Mouse (Mus musculus) cerebellum, adult 8-10 months (tissue): ENCODE data around the gene Slc35d3.
A peak's percentile ranks its signal among the peaks of the same experiment; 100 is the strongest.

Experiments used
- DNase-seq: peaks from one replicate; pipeline ENCODE4 v3.0.0; 2022

Gene Slc35d3

GRCm38 (mm10) chr10:19834222-19834621, 17.0 kb downstream of the Slc35d3 start:
- no peak for DNase-seq

GRCm38 (mm10) chr10:19831072-19831849, 20.0 kb downstream of the Slc35d3 start:
- no peak for DNase-seq

GRCm38 (mm10) chr10:19820986-19821385, 30.3 kb downstream of the Slc35d3 start:
- DNase-seq, result no peak

GRCm38 (mm10) chr10:19818723-19819355, 32.4 kb downstream of the Slc35d3 start:
- DNase-seq, result no peak

GRCm38 (mm10) chr10:19815371-19815770, 35.9 kb downstream of the Slc35d3 start:
- DNase-seq, result peak; percentile 10

- peak; percentile 4 for DNase-seq
Measured at GRCm38 (mm10) chr10:19811436-19812172, 39.7 kb downstream of the Slc35d3 start.

GRCm38 (mm10) chr10:19804763-19805162, 46.5 kb downstream of the Slc35d3 start:
- DNase-seq, result no peak

- DNase-seq, result no peak
Measured at GRCm38 (mm10) chr10:19802958-19803357, 48.3 kb downstream of the Slc35d3 start.
